Comparison of ENCODE assay signal across 9 mouse cellular contexts in the genomic region with DNA sequence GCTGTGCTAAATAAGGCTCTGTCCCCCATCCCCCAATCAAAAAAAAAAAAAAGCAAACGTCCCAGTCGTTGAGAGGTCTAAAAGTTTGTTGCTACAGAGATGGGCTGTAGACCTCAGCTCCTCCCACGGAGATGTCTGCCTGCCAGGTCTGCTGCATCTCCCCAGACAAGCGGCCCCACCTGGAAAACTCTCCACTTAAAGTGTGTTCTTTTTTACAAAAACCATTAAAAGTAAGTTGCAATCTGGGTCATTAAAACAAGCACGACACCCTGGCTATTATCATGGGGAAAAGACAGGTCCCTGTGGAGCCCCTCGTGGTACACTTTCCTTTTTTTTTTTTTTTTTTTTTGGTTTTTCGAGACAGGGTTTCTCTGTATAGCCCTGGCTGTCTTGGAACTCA. TPM values are rescaled to one million over a fixed set of nuclear protein-coding genes. Genes with fewer than 3 reads are reported as not detected.
DNase-seq lines count a peak whose midpoint lies in the region; ATAC-seq and TF ChIP-seq lines count a peak whose summit lies in the region.
"Had no signal": no experiment of that assay in that cellular context is flagged by ENCODE, and none has a peak within 500 bp of the region (broad histone marks: within the 10 kb centered on the region; RNA-seq: fewer than 3 reads in every experiment).

No protein-coding gene starts in this region.

- no peaks in the 10 kb centered on the region for H3K36me3 ChIP-seq in heart, embryonic 16.5 days (ENCODE audit: control insufficient read depth, insufficient read depth)
- H3K36me3 ChIP-seq in embryonic facial prominence, embryonic 10.5 days (replicated peaks): peaks cover 18% of the 10 kb centered on the region
- no peaks in the 10 kb centered on the region for H3K36me3 ChIP-seq in hindbrain, postnatal 0 days (ENCODE audit: insufficient read depth, low read length)
- peaks cover 11% of the 10 kb centered on the region; the same call in 1 of the 2 replicates for H3K36me3 ChIP-seq in midbrain, embryonic 14.5 days (ENCODE audit: control insufficient read depth, insufficient read depth, low read length)

- H3K4me2 ChIP-seq in heart, embryonic 16.5 days (ENCODE audit: low read depth, low read length): peak overlapping the region; percentile 80
- H3K4me2 ChIP-seq in hindbrain, postnatal 0 days (ENCODE audit: low read depth, low read length): peak overlapping the region; percentile 70
- H3K4me2 ChIP-seq in midbrain, embryonic 14.5 days (ENCODE audit: low read length): peak overlapping the region; percentile 54

- H3K9me3 ChIP-seq in heart, embryonic 16.5 days (replicated peaks; ENCODE audit: control insufficient read depth, low read length): no peaks in the 10 kb centered on the region
- no peaks in the 10 kb centered on the region for H3K9me3 ChIP-seq in embryonic facial prominence, embryonic 10.5 days
- H3K9me3 ChIP-seq in hindbrain, postnatal 0 days (ENCODE audit: low read length): no peaks in the 10 kb centered on the region
- H3K9me3 ChIP-seq in midbrain, embryonic 14.5 days (ENCODE audit: control insufficient read depth, low read length): no peaks in the 10 kb centered on the region

- no peak overlapping the region for H3K27ac ChIP-seq in heart, embryonic 16.5 days (ENCODE audit: low read length)
- H3K27ac ChIP-seq in embryonic facial prominence, embryonic 10.5 days (replicated peaks): no peak overlapping the region
- no peak overlapping the region for H3K27ac ChIP-seq in hindbrain, postnatal 0 days
- no peak overlapping the region for H3K27ac ChIP-seq in midbrain, embryonic 14.5 days (replicated peaks; ENCODE audit: low read depth, low read length)

- intact Hi-C loops in heart, postnatal 14 days (cut with DNase I): no loop called here

- 11% methylated on average over 7 of the region's 7 CpGs for WGBS in heart, embryonic 16.5 days
- 18% methylated on average over 7 of the region's 7 CpGs for WGBS in embryonic facial prominence, embryonic 10.5 days
- WGBS in hindbrain, postnatal 0 days: 14% methylated on average over 7 of the region's 7 CpGs
- WGBS in midbrain, embryonic 14.5 days: 13% methylated on average over 7 of the region's 7 CpGs

- peak overlapping the region; percentile 52 for H3K4me3 ChIP-seq in heart, embryonic 16.5 days (ENCODE audit: low read length)
- H3K4me3 ChIP-seq in embryonic facial prominence, embryonic 10.5 days: peak overlapping the region; percentile 58
- H3K4me3 ChIP-seq in hindbrain, postnatal 0 days (ENCODE audit: low read length): peak overlapping the region; percentile 29
- H3K4me3 ChIP-seq in midbrain, embryonic 14.5 days (replicated peaks; ENCODE audit: low read depth, low read length): peak overlapping the region; percentile 17; the same call in 1 of the 2 replicates

- H3K4me1 ChIP-seq in heart, embryonic 16.5 days (ENCODE audit: control insufficient read depth, insufficient read depth, low read length): peaks cover 4% of the 10 kb centered on the region; the same call in 1 of the 2 replicates
- H3K4me1 ChIP-seq in embryonic facial prominence, embryonic 10.5 days: peaks cover 15% of the 10 kb centered on the region
- peaks cover 6% of the 10 kb centered on the region for H3K4me1 ChIP-seq in hindbrain, postnatal 0 days (ENCODE audit: insufficient read depth, low read length)
- no peaks in the 10 kb centered on the region for H3K4me1 ChIP-seq in midbrain, embryonic 14.5 days (ENCODE audit: control insufficient read depth, insufficient read depth, low read length)

- TF ChIP-seq CTCF in hindbrain, postnatal 0 days (IDR thresholded peaks at IDR 0.05; ENCODE audit: low read depth): no peak

- ATAC-seq in heart, embryonic 16.5 days (replicated peaks; ENCODE audit: extremely low read depth, insufficient read depth, low FRiP score): no peak
- ATAC-seq in hindbrain, postnatal 0 days: no peak
- no peak for ATAC-seq in midbrain, embryonic 14.5 days (ENCODE audit: low FRiP score, low TSS enrichment)

- no peaks in the 10 kb centered on the region for H3K27me3 ChIP-seq in heart, embryonic 16.5 days (ENCODE audit: control insufficient read depth, insufficient read depth, low read length)
- H3K27me3 ChIP-seq in embryonic facial prominence, embryonic 10.5 days (replicated peaks; ENCODE audit: low read depth, poor library complexity, severe bottlenecking): no peaks in the 10 kb centered on the region
- no peaks in the 10 kb centered on the region for H3K27me3 ChIP-seq in hindbrain, postnatal 0 days (ENCODE audit: insufficient read depth, low read length)
- no peaks in the 10 kb centered on the region for H3K27me3 ChIP-seq in midbrain, embryonic 14.5 days (ENCODE audit: control insufficient read depth, insufficient read depth, low read length)

- peak overlapping the region; percentile 58 for H3K9ac ChIP-seq in heart, embryonic 16.5 days (ENCODE audit: low read length)
- H3K9ac ChIP-seq in hindbrain, postnatal 0 days (replicated peaks; ENCODE audit: low read length): no peak overlapping the region; the same call in 1 of the 2 replicates
- H3K9ac ChIP-seq in midbrain, embryonic 14.5 days (replicated peaks; ENCODE audit: low read length): no peak overlapping the region

- DNase-seq in heart, postnatal 14 days: no peak
- DNase-seq in embryonic facial prominence, embryonic 10.5 days (ENCODE audit: low spot score): no peak
- DNase-seq in hindbrain, postnatal 0 days (ENCODE audit: low spot score): no peak
- no peak for DNase-seq in midbrain, embryonic 14.5 days
- DNase-seq in cerebellum, adult 8-10 months: no peak
- no peak for DNase-seq in thymus, postnatal 4 days
- no peak for DNase-seq in thymus, postnatal 14 days

RNA-seq across cellular contexts. Expression of gene Pdpk1, which starts 0.7 kb away (rescaled TPM):
- 40.1 and 40.5 TPM in 2 replicates for polyA plus RNA-seq in heart, embryonic 16.5 days (2015; fragmentation: Nextera tagmentation; extraction: Ambion mirVana)
- 10 to 100 TPM; 46.2 to 47.8 TPM for total RNA-seq in heart, postnatal 14 days (2021)
- polyA plus RNA-seq in embryonic facial prominence, embryonic 10.5 days (2016; fragmentation: Nextera tagmentation; extraction: Ambion mirVana): 30.4 and 30.9 TPM in 2 replicates
- 49.2 and 54.1 TPM in 2 replicates for total RNA-seq in hindbrain, postnatal 0 days (2014; rRNA removed)
- 51.4 and 56.3 TPM in 2 replicates for polyA plus RNA-seq in hindbrain, postnatal 0 days (2015; fragmentation: Nextera tagmentation; extraction: Ambion mirVana)
- polyA plus RNA-seq in midbrain, embryonic 14.5 days (2014; fragmentation: Nextera tagmentation; extraction: Ambion mirVana): 68.3 and 74.3 TPM in 2 replicates

RNA-seq across cellular contexts. Expression of gene Amdhd2, which starts 12.2 kb away (rescaled TPM):
- polyA plus RNA-seq in heart, embryonic 16.5 days (2015; fragmentation: Nextera tagmentation; extraction: Ambion mirVana): 25.2 and 28.0 TPM in 2 replicates
- total RNA-seq in heart, postnatal 14 days (2021): 10 to 100 TPM; 12.2 to 12.7 TPM
- polyA plus RNA-seq in embryonic facial prominence, embryonic 10.5 days (2016; fragmentation: Nextera tagmentation; extraction: Ambion mirVana): 44.6 and 50.0 TPM in 2 replicates
- total RNA-seq in hindbrain, postnatal 0 days (2014; rRNA removed): 42.0 and 53.0 TPM in 2 replicates
- 38.4 and 40.0 TPM in 2 replicates for polyA plus RNA-seq in hindbrain, postnatal 0 days (2015; fragmentation: Nextera tagmentation; extraction: Ambion mirVana)
- 25.8 and 27.6 TPM in 2 replicates for polyA plus RNA-seq in midbrain, embryonic 14.5 days (2014; fragmentation: Nextera tagmentation; extraction: Ambion mirVana)

RNA-seq across cellular contexts. Expression of gene Atp6v0c, which starts 18.1 kb away (rescaled TPM):
- polyA plus RNA-seq in heart, embryonic 16.5 days (2015; fragmentation: Nextera tagmentation; extraction: Ambion mirVana): 522 and 538 TPM in 2 replicates
- total RNA-seq in heart, postnatal 14 days (2021): 100 to 1,000 TPM; 241 to 249 TPM
- polyA plus RNA-seq in embryonic facial prominence, embryonic 10.5 days (2016; fragmentation: Nextera tagmentation; extraction: Ambion mirVana): 422 and 435 TPM in 2 replicates
- total RNA-seq in hindbrain, postnatal 0 days (2014; rRNA removed): 780 and 854 TPM in 2 replicates
- 2,172 and 2,275 TPM in 2 replicates for polyA plus RNA-seq in hindbrain, postnatal 0 days (2015; fragmentation: Nextera tagmentation; extraction: Ambion mirVana)
- 1,214 and 1,517 TPM in 2 replicates for polyA plus RNA-seq in midbrain, embryonic 14.5 days (2014; fragmentation: Nextera tagmentation; extraction: Ambion mirVana)

RNA-seq across cellular contexts. Expression of gene Tbc1d24, which starts 54.0 kb away (rescaled TPM):
- 3.7 and 4.3 TPM in 2 replicates for polyA plus RNA-seq in heart, embryonic 16.5 days (2015; fragmentation: Nextera tagmentation; extraction: Ambion mirVana)
- total RNA-seq in heart, postnatal 14 days (2021): 1 to 10 TPM; 8.7 to 9.3 TPM
- polyA plus RNA-seq in embryonic facial prominence, embryonic 10.5 days (2016; fragmentation: Nextera tagmentation; extraction: Ambion mirVana): 6.0 and 6.1 TPM in 2 replicates
- 145 and 151 TPM in 2 replicates for total RNA-seq in hindbrain, postnatal 0 days (2014; rRNA removed)
- polyA plus RNA-seq in hindbrain, postnatal 0 days (2015; fragmentation: Nextera tagmentation; extraction: Ambion mirVana): 21.1 and 22.8 TPM in 2 replicates
- polyA plus RNA-seq in midbrain, embryonic 14.5 days (2014; fragmentation: Nextera tagmentation; extraction: Ambion mirVana): 25.9 and 27.0 TPM in 2 replicates

RNA-seq across cellular contexts. Expression of gene Ntn3, which starts 57.9 kb away (rescaled TPM):
- 1.3 and 1.6 TPM in 2 replicates for polyA plus RNA-seq in heart, embryonic 16.5 days (2015; fragmentation: Nextera tagmentation; extraction: Ambion mirVana)
- 1 to 10 TPM in 1 of 2 experiments, under 1 TPM in 1; 0.90 to 1.0 TPM for total RNA-seq in heart, postnatal 14 days (2021)
- polyA plus RNA-seq in embryonic facial prominence, embryonic 10.5 days (2016; fragmentation: Nextera tagmentation; extraction: Ambion mirVana): 5.0 and 7.3 TPM in 2 replicates
- 26.9 and 32.5 TPM in 2 replicates for total RNA-seq in hindbrain, postnatal 0 days (2014; rRNA removed)
- 4.1 and 4.3 TPM in 2 replicates for polyA plus RNA-seq in hindbrain, postnatal 0 days (2015; fragmentation: Nextera tagmentation; extraction: Ambion mirVana)
- polyA plus RNA-seq in midbrain, embryonic 14.5 days (2014; fragmentation: Nextera tagmentation; extraction: Ambion mirVana): 3.1 and 3.4 TPM in 2 replicates
- total RNA-seq: neutrophil, adult 5-6 weeks had no signal
